Mouse (Mus musculus): ENCODE results near the gene 1810046K07Rik.

- TF ChIP-seq POLR2A (IDR thresholded peaks at IDR 0.05; ENCODE audit: extremely low read depth, insufficient read depth, low read length), result no peak
- TF ChIP-seq CTCF (IDR thresholded peaks at IDR 0.05; ENCODE audit: low read depth, low read length), result no peak
Observed at GRCm38 (mm10) chr9:51328731-51329130, at the start of gene 1810046K07Rik.
